Mouse (Mus musculus) lung, postnatal 0 days (tissue): Measurements from ENCODE around the gene Opcml.

ENCODE experiments used
- CTCF ChIP-seq: IDR thresholded peaks from 2 replicates; pipeline ENCODE4 v1.5.1; 2016; ENCODE audit warnings: antibody characterized with exemption, mild to moderate bottlenecking
- EP300 ChIP-seq: IDR thresholded peaks from 2 replicates; pipeline ENCODE4 v1.6.1; 2016; ENCODE audit warnings: antibody characterized with exemption, mild to moderate bottlenecking, control low read depth

GRCm38 (mm10) chr9:28404616-28405015, 614.0 kb downstream of the Opcml start:
- TF ChIP-seq CTCF: no peak
- TF ChIP-seq EP300: no peak
